Mouse (Mus musculus): ENCODE data around the gene Olfr958. TPM values are rescaled to one million over a fixed set of nuclear protein-coding genes. Genes with fewer than 3 reads are reported as not detected.

The Olfr958 gene
- polyA plus RNA-seq (2016; fragmentation: Nextera tagmentation; extraction: Ambion mirVana) = not detected in 2 replicates

- no peak for DNase-seq (ENCODE audit: low spot score)
- Histone ChIP-seq H3K27me3 (ENCODE audit: low read depth, poor library complexity, severe bottlenecking) (no peaks in the 10 kb centered on the region), H3K36me3 (no peaks in the 10 kb centered on the region), H3K4me3 (no peak within 1 kb of the TSS), H3K27ac (replicated peaks) (no peak within 1 kb of the TSS), H3K9me3 (replicated peaks) (no peaks in the 10 kb centered on the region), H3K4me1 (peaks cover 10% of the 10 kb centered on the region)
- 80% methylated on average over 2 of the region's 2 CpGs for WGBS
Observed at GRCm38 (mm10) chr9:39553946-39554345, at the start of gene Olfr958. Gene Olfr958 (minus strand): TSS chr9:39554054.

GRCm38 (mm10) chr9:39603333-39603845 lies 49.5 kb upstream of the Olfr958 start:
- DNase-seq (ENCODE audit: low spot score) = peak; percentile 46
- WGBS = 0% methylated on average over 9 of the region's 9 CpGs
- Histone ChIP-seq H3K27ac (replicated peaks) (no peak overlapping the region), H3K27me3 (ENCODE audit: low read depth, poor library complexity, severe bottlenecking) (no peaks in the 10 kb centered on the region), H3K9me3 (replicated peaks) (no peaks in the 10 kb centered on the region), H3K36me3 (no peaks in the 10 kb centered on the region), H3K4me3 (peak overlapping the region; percentile 57), H3K4me1 (peaks cover 21% of the 10 kb centered on the region)

- WGBS = under 1% methylated on average over 19 of the region's 19 CpGs
- Histone ChIP-seq H3K27me3 (ENCODE audit: low read depth, poor library complexity, severe bottlenecking) (no peaks in the 10 kb centered on the region), H3K9me3 (replicated peaks) (no peaks in the 10 kb centered on the region), H3K4me1 (peaks cover 21% of the 10 kb centered on the region), H3K4me3 (peak overlapping the region; percentile 57), H3K36me3 (no peaks in the 10 kb centered on the region), H3K27ac (replicated peaks) (no peak overlapping the region)
- DNase-seq (ENCODE audit: low spot score) = peak; percentile 48
Observed at GRCm38 (mm10) chr9:39602536-39603332, 48.9 kb upstream of the Olfr958 start.

GRCm38 (mm10) chr9:39577050-39577449 lies 23.2 kb upstream of the Olfr958 start:
- Histone ChIP-seq H3K27me3 (ENCODE audit: low read depth, poor library complexity, severe bottlenecking) (no peaks in the 10 kb centered on the region), H3K4me1 (no peaks in the 10 kb centered on the region), H3K9me3 (replicated peaks) (no peaks in the 10 kb centered on the region), H3K36me3 (no peaks in the 10 kb centered on the region), H3K27ac (replicated peaks) (no peak overlapping the region), H3K4me3 (no peak overlapping the region)
- 83% methylated on average over 5 of the region's 5 CpGs for WGBS
- DNase-seq (ENCODE audit: low spot score) = no peak

GRCm38 (mm10) chr9:39575469-39575868 lies 21.6 kb upstream of the Olfr958 start, which contains the start of gene Olfr959:
Gene Olfr959 (minus strand): TSS chr9:39575569.
- no peaks in the 10 kb centered on the region for H3K4me1 ChIP-seq
- H3K4me3 ChIP-seq = no peak within 1 kb of the TSS
- WGBS = 90% methylated on average over 3 of the region's 3 CpGs
- H3K36me3 ChIP-seq = no peaks in the 10 kb centered on the region
- H3K27ac ChIP-seq (replicated peaks) = no peak within 1 kb of the TSS
- DNase-seq (ENCODE audit: low spot score) = no peak
- H3K9me3 ChIP-seq (replicated peaks) = no peaks in the 10 kb centered on the region
- no peaks in the 10 kb centered on the region for H3K27me3 ChIP-seq (ENCODE audit: low read depth, poor library complexity, severe bottlenecking)

GRCm38 (mm10) chr9:39558349-39558647 lies 4.4 kb upstream of the Olfr958 start:
- Histone ChIP-seq H3K4me3 (no peak overlapping the region), H3K4me1 (peaks cover 10% of the 10 kb centered on the region), H3K36me3 (no peaks in the 10 kb centered on the region), H3K27me3 (ENCODE audit: low read depth, poor library complexity, severe bottlenecking) (no peaks in the 10 kb centered on the region), H3K27ac (replicated peaks) (peak overlapping the region; percentile 77), H3K9me3 (replicated peaks) (no peaks in the 10 kb centered on the region)
- DNase-seq (ENCODE audit: low spot score) = no peak

GRCm38 (mm10) chr9:39557529-39558348 lies 3.9 kb upstream of the Olfr958 start:
- H3K27me3 ChIP-seq (ENCODE audit: low read depth, poor library complexity, severe bottlenecking) = no peaks in the 10 kb centered on the region
- no peak for DNase-seq (ENCODE audit: low spot score)
- no peaks in the 10 kb centered on the region for H3K36me3 ChIP-seq
- no peaks in the 10 kb centered on the region for H3K9me3 ChIP-seq (replicated peaks)
- peak overlapping the region; percentile 77 for H3K27ac ChIP-seq (replicated peaks)
- WGBS = 60% methylated on average over 3 of the region's 3 CpGs
- H3K4me1 ChIP-seq = peaks cover 10% of the 10 kb centered on the region
- no peak overlapping the region for H3K4me3 ChIP-seq

- WGBS = 91% methylated on average over 5 of the region's 5 CpGs
Observed at GRCm38 (mm10) chr9:39550806-39551205, 3.0 kb downstream of the Olfr958 start.

GRCm38 (mm10) chr9:39523616-39524285 lies 30.1 kb downstream of the Olfr958 start:
- whole genome bisulfite sequencing = 95% methylated on average over 1 of the region's 1 CpGs
- Histone ChIP-seq H3K36me3 (no peaks in the 10 kb centered on the region), H3K4me3 (no peak overlapping the region), H3K27me3 (ENCODE audit: low read depth, poor library complexity, severe bottlenecking) (no peaks in the 10 kb centered on the region), H3K9me3 (replicated peaks) (no peaks in the 10 kb centered on the region), H3K27ac (replicated peaks) (no peak overlapping the region), H3K4me1 (no peaks in the 10 kb centered on the region)
- no peak for DNase-seq (ENCODE audit: low spot score)

More at GRCm38 (mm10) chr9:39550806-39551205, 3.0 kb downstream of the Olfr958 start:
- Histone ChIP-seq H3K4me1 (no peaks in the 10 kb centered on the region), H3K4me3 (no peak overlapping the region), H3K36me3 (no peaks in the 10 kb centered on the region), H3K27ac (replicated peaks) (no peak overlapping the region), H3K9me3 (replicated peaks) (no peaks in the 10 kb centered on the region), H3K27me3 (ENCODE audit: low read depth, poor library complexity, severe bottlenecking) (no peaks in the 10 kb centered on the region)
- no peak for DNase-seq (ENCODE audit: low spot score)

- DNase-seq (ENCODE audit: low spot score) = no peak
- no peaks in the 10 kb centered on the region for H3K9me3 ChIP-seq (replicated peaks)
- H3K4me1 ChIP-seq = no peaks in the 10 kb centered on the region
- H3K36me3 ChIP-seq = no peaks in the 10 kb centered on the region
- H3K27me3 ChIP-seq (ENCODE audit: low read depth, poor library complexity, severe bottlenecking) = no peaks in the 10 kb centered on the region
- no peak overlapping the region for H3K4me3 ChIP-seq
- no peak overlapping the region for H3K27ac ChIP-seq (replicated peaks)
Observed at GRCm38 (mm10) chr9:39518595-39518994, 35.3 kb downstream of the Olfr958 start.

- no peak within 1 kb of the TSS for H3K4me3 ChIP-seq
- DNase-seq (ENCODE audit: low spot score) = no peak
- no peaks in the 10 kb centered on the region for H3K27me3 ChIP-seq (ENCODE audit: low read depth, poor library complexity, severe bottlenecking)
- WGBS = 79% methylated on average over 3 of the region's 3 CpGs
- H3K36me3 ChIP-seq = no peaks in the 10 kb centered on the region
- H3K27ac ChIP-seq (replicated peaks) = no peak within 1 kb of the TSS
- H3K9me3 ChIP-seq (replicated peaks) = no peaks in the 10 kb centered on the region
- no peaks in the 10 kb centered on the region for H3K4me1 ChIP-seq
Observed at GRCm38 (mm10) chr9:39515531-39515930, 38.3 kb downstream of the Olfr958 start, which contains the start of gene Olfr957. Gene Olfr957 (minus strand): TSS chr9:39515809.

- Histone ChIP-seq H3K4me3 (no peak overlapping the region), H3K36me3 (no peaks in the 10 kb centered on the region), H3K9me3 (replicated peaks) (no peaks in the 10 kb centered on the region), H3K4me1 (no peaks in the 10 kb centered on the region), H3K27me3 (ENCODE audit: low read depth, poor library complexity, severe bottlenecking) (no peaks in the 10 kb centered on the region), H3K27ac (replicated peaks) (no peak overlapping the region)
- 81% methylated on average over 9 of the region's 9 CpGs for WGBS
- no peak for DNase-seq (ENCODE audit: low spot score)
Observed at GRCm38 (mm10) chr9:39509412-39509811, 44.4 kb downstream of the Olfr958 start.
